Mouse (Mus musculus): ENCODE data around the gene Rnf114.

The Rnf114 gene

DNA sequence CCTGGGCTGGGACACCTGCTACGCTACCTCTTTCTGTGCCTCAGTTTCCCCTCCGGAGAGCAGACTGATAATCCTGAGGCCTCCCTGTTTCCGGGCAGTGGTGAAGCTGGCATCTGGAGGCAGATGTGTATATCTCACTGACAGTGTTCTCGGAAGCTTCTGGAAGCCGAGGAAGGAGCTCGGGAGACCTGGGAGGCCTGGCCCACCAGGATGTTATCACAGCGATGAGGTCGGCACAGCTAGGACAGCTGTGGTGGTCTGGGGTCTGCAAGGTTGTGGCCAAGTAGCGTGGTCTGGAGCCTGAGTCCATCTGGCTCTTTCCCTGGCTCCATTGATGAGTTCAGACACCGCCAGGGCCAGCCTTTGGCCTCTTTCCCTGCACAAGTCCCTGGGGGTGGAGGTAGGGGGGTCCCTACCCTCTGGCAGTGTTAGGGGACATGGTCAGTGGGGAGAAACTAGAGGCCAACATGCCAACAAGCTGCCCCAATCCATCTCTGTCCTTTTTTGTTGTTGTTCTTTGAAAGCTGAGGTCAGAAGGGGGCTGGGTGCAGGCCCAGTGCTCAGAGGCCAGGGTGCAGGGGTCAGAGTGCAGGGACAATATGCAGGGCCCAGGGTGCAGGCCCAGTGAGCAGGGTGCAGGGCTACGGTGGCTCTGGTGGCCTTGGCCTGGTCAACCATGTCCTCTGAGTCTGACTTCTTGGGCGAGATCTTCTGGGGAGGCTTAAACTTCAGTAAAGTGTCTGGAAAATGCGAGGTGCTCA is 72.3 kb downstream of the Rnf114 start:
- DNase-seq (ENCODE audit: low read depth, low spot score) = no peak

DNA sequence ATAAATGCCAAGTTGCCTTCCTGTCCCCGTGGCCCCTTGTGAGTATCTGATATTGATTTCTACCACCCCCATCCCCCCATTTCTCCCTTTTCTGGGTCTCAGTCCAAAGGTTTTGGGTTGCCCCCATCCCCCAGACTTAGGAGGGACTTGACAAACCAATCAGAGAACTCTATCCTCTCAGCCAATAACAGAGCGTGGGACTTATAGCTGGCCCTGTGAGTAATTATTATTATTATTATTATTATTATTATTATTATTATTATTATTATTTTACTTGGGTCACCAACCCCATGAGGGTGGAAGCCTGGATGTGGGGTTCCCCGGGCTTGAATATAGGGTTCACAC is 72.8 kb downstream of the Rnf114 start:
- no peak for DNase-seq (ENCODE audit: low read depth, low spot score)

DNA sequence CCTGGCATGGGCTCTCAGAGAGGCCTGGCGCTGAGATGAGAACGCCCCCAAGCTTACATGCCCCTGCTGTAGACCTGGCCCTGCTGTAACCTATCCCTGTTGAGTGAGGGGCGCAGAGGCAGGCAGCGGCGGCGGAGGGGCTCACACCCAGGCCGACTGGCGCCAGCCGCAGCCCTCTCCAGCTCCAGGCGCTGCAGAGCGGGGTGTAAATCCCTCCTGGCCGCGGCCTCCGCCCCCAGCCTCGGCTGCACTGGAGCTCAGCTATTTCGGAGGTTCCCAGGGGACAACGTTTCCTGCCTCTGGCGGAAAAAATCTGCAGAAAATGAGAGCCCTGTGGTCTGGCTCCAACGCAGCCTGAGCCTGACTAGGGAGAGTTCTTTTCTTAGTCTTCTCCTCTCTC is 73.2 kb downstream of the Rnf114 start:
- DNase-seq (ENCODE audit: low read depth, low spot score) = peak; percentile 84

Data from mesoderm, embryonic 11.5 days (tissue).